Mouse (Mus musculus) CH12.LX (cell line): ENCODE measurements at regions not wholly inside any gene's neighbourhood (a gene's known extent, or its start where the extent isn't known, plus 50 kb on each side); places are given as distances from the start of the nearest gene placed in this dataset.

Experiments
- DNase-seq: peaks from one replicate; pipeline ENCODE4 v3.0.0-alpha.2; 2013; ENCODE audit errors: extremely low read depth
- H3K27ac ChIP-seq: 2 replicates; pipeline ENCODE4 v1.5.1; 2012; ENCODE audit warnings: low read depth, mild to moderate bottlenecking, control low read depth, moderate library complexity; ENCODE audit not compliant: insufficient read depth
- H3K27me3 ChIP-seq: replicated peaks from 2 replicates; pipeline ENCODE3; 2012; ENCODE audit warnings: inconsistent platforms
- H3K36me3 ChIP-seq, 2 experiments: replicated peaks in 1 of 2; 2 replicates each; pipeline versions ENCODE3 to v1.6.1; 2012; ENCODE audit warnings: inconsistent platforms in 1 of 2, low read length in 1 of 2, mild to moderate bottlenecking in 1 of 2, mixed read lengths in 1 of 2, moderate library complexity in 1 of 2; ENCODE audit not compliant: control insufficient read depth in 1 of 2, insufficient read depth in 1 of 2
- H3K4me1 ChIP-seq, 2 experiments: 2 replicates each; pipeline ENCODE4 v1.6.1; 2012; ENCODE audit warnings: inconsistent platforms in 1 of 2, moderate library complexity in 1 of 2; ENCODE audit not compliant: insufficient read depth in 2 of 2, control insufficient read depth in 1 of 2
- H3K4me2 ChIP-seq: 2 replicates; pipeline ENCODE4 v1.6.1; 2012; ENCODE audit warnings: low read depth, mild to moderate bottlenecking, control low read depth; ENCODE audit not compliant: poor library complexity, insufficient read depth, severe bottlenecking
- H3K4me3 ChIP-seq, 3 experiments: fragments of 150-350 bp in 1 of 3; sonication (generic) in 1 of 3; replicated peaks in 1 of 3; 2 replicates each; pipeline versions ENCODE3 to v1.5.1; 2011 to 2012; ENCODE audit warnings: low read depth in 2 of 3, low read length in 2 of 3, mild to moderate bottlenecking in 2 of 3, moderate library complexity in 2 of 3, control low read depth in 1 of 3, improper control_type of control experiment in 1 of 3, inconsistent platforms in 1 of 3, mixed read lengths in 1 of 3; ENCODE audit not compliant: poor library complexity in 1 of 3
- H3K79me2 ChIP-seq: replicated peaks from 2 replicates; pipeline ENCODE4 v1.6.1; 2012; ENCODE audit warnings: mild to moderate bottlenecking, moderate library complexity; ENCODE audit not compliant: control insufficient read depth, poor library complexity, insufficient read depth, severe bottlenecking; ENCODE audit errors: extremely low read depth
- H3K9ac ChIP-seq: 2 replicates; pipeline ENCODE4 v1.6.1; 2012; ENCODE audit warnings: low read depth, mild to moderate bottlenecking, control low read depth, moderate library complexity; ENCODE audit not compliant: insufficient read depth
- H3K9me3 ChIP-seq: replicated peaks from 2 replicates; pipeline ENCODE3; 2012; ENCODE audit warnings: low read length, inconsistent platforms, mixed read lengths
- CHD1 ChIP-seq: IDR thresholded peaks from 2 replicates; pipeline ENCODE4 v1.6.1; 2012; ENCODE audit warnings: low read depth, low read length, improper control_type of control experiment, inconsistent platforms
- CHD2 ChIP-seq: IDR thresholded peaks from 2 replicates; pipeline ENCODE4 v1.6.1; 2011; ENCODE audit warnings: low read length, improper control_type of control experiment
- CTCF ChIP-seq, 2 experiments: IDR thresholded peaks in 1 of 2; conservative IDR thresholded peaks in 1 of 2; 2 replicates each; pipeline ENCODE4 v1.5.1; 2011 to 2012; ENCODE audit warnings: low read depth in 2 of 2, low read length in 2 of 2, improper control_type of control experiment in 1 of 2, inconsistent platforms in 1 of 2, mild to moderate bottlenecking in 1 of 2, moderate library complexity in 1 of 2
- ELF1 ChIP-seq: IDR thresholded peaks from 2 replicates; pipeline ENCODE4 v1.6.1; 2014; ENCODE audit warnings: low read depth, mild to moderate bottlenecking, inconsistent platforms, low read length, improper control_type of control experiment
- EP300 ChIP-seq: IDR thresholded peaks from 2 replicates; pipeline ENCODE4 v1.6.1; 2011; ENCODE audit warnings: low read length, improper control_type of control experiment
- ETS1 ChIP-seq: conservative IDR thresholded peaks from 2 replicates; pipeline ENCODE4 v1.6.1; 2012; ENCODE audit warnings: low read depth, mild to moderate bottlenecking, inconsistent platforms, low read length, improper control_type of control experiment, moderate library complexity
- GABPA ChIP-seq: IDR thresholded peaks from 2 replicates; pipeline ENCODE4 v1.6.1; 2012; ENCODE audit warnings: low read depth, low read length, improper control_type of control experiment, inconsistent platforms; ENCODE audit not compliant: insufficient replicate concordance
- HCFC1 ChIP-seq: IDR thresholded peaks from 2 replicates; pipeline ENCODE4 v1.6.1; 2012; ENCODE audit warnings: low read depth, mild to moderate bottlenecking, inconsistent platforms, low read length, improper control_type of control experiment
- JUND ChIP-seq: conservative IDR thresholded peaks from 2 replicates; pipeline ENCODE4 v1.6.1; 2011; ENCODE audit warnings: low read depth, low read length, improper control_type of control experiment
- MEF2A ChIP-seq: IDR thresholded peaks from 2 replicates; pipeline ENCODE4 v1.6.1; 2014; ENCODE audit warnings: low read depth, mild to moderate bottlenecking, inconsistent platforms, low read length, improper control_type of control experiment, borderline replicate concordance
- MXI1 ChIP-seq: IDR thresholded peaks from 2 replicates; pipeline ENCODE4 v1.6.1; 2011; ENCODE audit warnings: mild to moderate bottlenecking, low read depth, low read length, improper control_type of control experiment
- MYC ChIP-seq: IDR thresholded peaks from 2 replicates; pipeline ENCODE4 v1.6.1; 2011; ENCODE audit warnings: low read depth, mild to moderate bottlenecking, improper control_type of control experiment, low read length
- NRF1 ChIP-seq: IDR thresholded peaks from 2 replicates; pipeline ENCODE4 v1.6.1; 2014; ENCODE audit warnings: low read depth, mild to moderate bottlenecking, inconsistent platforms, low read length, improper control_type of control experiment, moderate library complexity
- PAX5 ChIP-seq: IDR thresholded peaks from 2 replicates; pipeline ENCODE4 v1.6.1; 2012; ENCODE audit warnings: low read length, inconsistent platforms, mixed read lengths
- POLR2A ChIP-seq: IDR thresholded peaks from 2 replicates; pipeline ENCODE4 v1.6.1; 2011; ENCODE audit warnings: low read depth, mild to moderate bottlenecking, improper control_type of control experiment, low read length
- POLR2AphosphoS2 ChIP-seq: IDR thresholded peaks from 2 replicates; pipeline ENCODE4 v1.6.1; 2011; ENCODE audit warnings: low read depth, low read length, improper control_type of control experiment
- RCOR1 ChIP-seq: conservative IDR thresholded peaks from 2 replicates; pipeline ENCODE4 v1.6.1; 2012; ENCODE audit warnings: low read depth, mild to moderate bottlenecking, inconsistent platforms, low read length, improper control_type of control experiment
- SIN3A ChIP-seq: IDR thresholded peaks from 2 replicates; pipeline ENCODE4 v1.6.1; 2012; ENCODE audit warnings: low read length, improper control_type of control experiment, inconsistent platforms
- TBP ChIP-seq: conservative IDR thresholded peaks from 2 replicates; pipeline ENCODE4 v1.6.1; 2011; ENCODE audit warnings: low read depth, low read length, improper control_type of control experiment
- TCF12 ChIP-seq: IDR thresholded peaks from 2 replicates; pipeline ENCODE4 v1.6.1; 2014; ENCODE audit warnings: low read depth, mild to moderate bottlenecking, inconsistent platforms, low read length, improper control_type of control experiment
- UBTF ChIP-seq: IDR thresholded peaks from 2 replicates; pipeline ENCODE4 v1.6.1; 2012; ENCODE audit warnings: low read depth, mild to moderate bottlenecking, inconsistent platforms, low read length, improper control_type of control experiment, moderate library complexity
- USF1 ChIP-seq: IDR thresholded peaks from 2 replicates; pipeline ENCODE4 v1.6.1; 2014; ENCODE audit warnings: low read depth, mild to moderate bottlenecking, inconsistent platforms, low read length, improper control_type of control experiment
- USF2 ChIP-seq: conservative IDR thresholded peaks from 2 replicates; pipeline ENCODE4 v1.6.1; 2011; ENCODE audit warnings: low read depth, low read length, improper control_type of control experiment
- ZMIZ1 ChIP-seq: IDR thresholded peaks from 2 replicates; pipeline ENCODE4 v1.6.1; 2012; ENCODE audit warnings: low read depth, mild to moderate bottlenecking, inconsistent platforms, low read length, improper control_type of control experiment
- ZNF384 ChIP-seq: IDR thresholded peaks from 2 replicates; pipeline ENCODE4 v1.6.1; 2012; ENCODE audit warnings: low read depth, low read length, improper control_type of control experiment, inconsistent platforms
- dilution Hi-C: fragments of 300-500 bp; cut with MboI; formaldehyde crosslinking; loops from 2 replicates; pipeline ENCODE4 v1.14.3; 2020; ENCODE audit warnings: low sequenced_read_pairs; ENCODE audit not compliant: extremely low pct_unique_long_range_greater_than_20kb, extremely low pct_ligation_motif_present
- in situ Hi-C: fragments of 300-500 bp; cut with MboI; formaldehyde crosslinking; loops from 3 replicates; pipeline ENCODE4 v1.14.3; 2019; ENCODE audit warnings: low sequenced_read_pairs, low pct_ligation_motif_present, low pct_unique_long_range_greater_than_20kb, mixed read lengths

DNA sequence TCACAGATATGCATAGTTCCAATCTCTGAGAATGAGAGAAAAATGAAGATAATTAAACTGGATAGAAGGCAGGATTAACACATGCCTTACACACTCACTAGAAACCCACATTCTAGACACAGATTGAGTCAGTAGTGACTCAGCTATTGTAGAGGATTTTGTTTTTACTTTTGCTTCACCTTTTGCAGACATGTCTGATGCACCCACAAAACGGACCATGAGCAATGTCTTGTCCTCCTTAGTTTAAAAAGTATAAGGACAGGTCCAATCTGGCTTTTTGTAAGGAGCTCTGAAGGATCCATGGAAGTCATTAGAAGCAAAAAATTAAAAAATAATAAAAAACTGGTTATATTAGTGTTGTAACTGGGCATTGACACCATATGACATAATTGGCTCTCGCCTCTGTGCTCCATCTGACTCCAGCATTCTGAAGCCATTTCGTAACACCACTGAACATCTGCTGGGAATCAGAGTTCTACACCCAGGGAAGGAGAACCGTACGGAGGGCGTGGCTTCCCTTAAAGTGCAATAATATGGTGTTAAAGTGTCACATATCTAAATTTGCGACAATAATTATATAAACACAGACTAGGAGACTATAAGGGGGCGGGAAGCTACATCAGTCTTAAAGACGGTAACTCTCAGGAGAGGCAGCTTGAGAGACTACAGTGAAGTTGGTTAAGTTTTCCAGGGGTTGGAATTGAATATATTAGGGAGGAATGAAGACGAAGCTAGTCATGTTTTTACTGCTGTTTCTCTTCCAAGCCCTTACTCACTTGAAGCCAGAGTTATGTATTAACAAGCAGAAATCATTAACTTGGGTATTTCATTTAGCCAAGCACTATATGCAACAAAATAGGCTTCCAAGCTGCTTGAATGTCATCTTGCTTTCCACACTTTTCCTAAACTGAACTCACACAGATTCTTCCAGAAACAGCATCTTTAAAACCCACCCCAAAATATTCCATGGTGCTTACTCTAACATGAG is 558.0 kb downstream of the Ebf1 start:
- TF ChIP-seq CHD2 (no peak), NRF1 (no peak), ZMIZ1 (no peak), POLR2A (no peak), CTCF (conservative IDR thresholded peaks at IDR 0.05 in 1 of 2, IDR thresholded peaks at IDR 0.05 in 1 of 2; ENCODE audit: low read depth in 2 of 2, low read length in 2 of 2) (no peak), POLR2AphosphoS2 (no peak), ELF1 (no peak), PAX5 (no peak)
- in situ Hi-C loops: no loop called here

DNA sequence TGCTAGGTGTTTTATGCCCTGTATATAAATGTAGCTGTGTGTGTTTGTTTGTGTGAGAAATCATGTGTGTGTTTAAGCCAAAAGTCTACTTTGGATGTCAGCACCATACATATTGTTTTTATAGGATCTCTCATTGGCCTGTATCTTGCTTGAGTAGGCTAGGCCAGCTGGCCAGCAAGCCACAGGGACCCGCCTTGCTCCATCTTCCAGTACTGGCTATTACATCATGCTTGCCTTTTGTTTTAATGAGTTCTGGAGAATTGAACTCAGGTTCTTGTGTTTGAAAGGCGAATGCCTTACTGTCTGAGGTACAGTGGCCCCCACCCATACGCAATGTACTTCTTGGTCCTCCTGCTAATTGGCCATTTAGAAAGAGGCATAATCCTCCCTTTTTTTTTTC is 559.9 kb downstream of the Ebf1 start:
- in situ Hi-C loops: no loop called here
- no peak for DNase-seq
- dilution Hi-C loops: no loop called here
- no peaks in the 10 kb centered on the region for H3K36me3 ChIP-seq
- no peaks in the 10 kb centered on the region for H3K27me3 ChIP-seq
- H3K4me2 ChIP-seq: no peak overlapping the region
- H3K79me2 ChIP-seq: no peaks in the 10 kb centered on the region
- no peak overlapping the region for H3K27ac ChIP-seq
- no peaks in the 10 kb centered on the region for H3K4me1 ChIP-seq
- H3K9me3 ChIP-seq: no peaks in the 10 kb centered on the region
- TF ChIP-seq USF1: no peak
- no peak for TF ChIP-seq HCFC1
- no peak for TF ChIP-seq CHD1
- no peak for TF ChIP-seq TCF12
- no peak for TF ChIP-seq ZNF384
- TF ChIP-seq SIN3A: no peak
- TF ChIP-seq, all 38 proteins: peak for 0
- H3K4me3 ChIP-seq: no peak overlapping the region
- no peak overlapping the region for H3K9ac ChIP-seq

More for the DNA sequence above, 558.0 kb downstream of the Ebf1 start:
- Histone ChIP-seq H3K9ac (no peak overlapping the region), H3K27ac (no peak overlapping the region), H3K79me2 (no peaks in the 10 kb centered on the region), H3K36me3 (no peaks in the 10 kb centered on the region), H3K9me3 (no peaks in the 10 kb centered on the region), H3K4me1 (no peaks in the 10 kb centered on the region), H3K4me2 (no peak overlapping the region), H3K4me3 (no peak overlapping the region), H3K27me3 (no peaks in the 10 kb centered on the region)
- dilution Hi-C loops: no loop called here
- DNase-seq: no peak

DNA sequence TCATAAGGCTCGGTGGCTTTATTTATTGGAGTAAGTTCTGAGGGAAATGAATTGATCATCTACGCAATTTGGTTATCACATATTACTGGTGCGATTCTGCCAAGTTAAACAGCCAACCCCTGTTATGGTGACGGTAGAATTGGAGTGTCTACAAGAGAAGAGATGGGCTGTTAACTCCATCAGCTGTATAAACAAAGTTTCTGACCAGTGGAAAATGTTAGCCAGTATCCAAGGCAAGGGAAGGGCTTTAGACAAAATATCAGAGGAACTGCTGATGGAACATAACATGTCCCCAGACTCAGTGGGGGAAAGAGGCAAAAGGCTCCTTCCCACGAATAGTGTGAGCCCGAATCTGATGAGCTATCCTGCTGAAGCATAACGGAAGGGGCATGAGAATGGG is 560.9 kb downstream of the Ebf1 start:
- no peak overlapping the region for H3K4me3 ChIP-seq
- H3K79me2 ChIP-seq: no peaks in the 10 kb centered on the region
- H3K27me3 ChIP-seq: no peaks in the 10 kb centered on the region
- no peak overlapping the region for H3K9ac ChIP-seq
- dilution Hi-C loops: no loop called here
- no peaks in the 10 kb centered on the region for H3K9me3 ChIP-seq
- H3K27ac ChIP-seq: no peak overlapping the region
- no peak overlapping the region for H3K4me2 ChIP-seq
- no peaks in the 10 kb centered on the region for H3K4me1 ChIP-seq
- DNase-seq: no peak
- no peaks in the 10 kb centered on the region for H3K36me3 ChIP-seq
- in situ Hi-C loops: no loop called here
- TF ChIP-seq USF1 (no peak), CHD1 (no peak), ZMIZ1 (no peak), GABPA (no peak), EP300 (no peak), JUND (no peak), ETS1 (no peak), CHD2 (no peak), POLR2AphosphoS2 (no peak), MXI1 (no peak), MYC (no peak), RCOR1 (no peak), POLR2A (no peak), UBTF (no peak), TCF12 (no peak), MEF2A (no peak), TBP (no peak), USF2 (no peak)
